Mouse (Mus musculus) heart, postnatal 10 days (tissue): ENCODE results near the gene Nlrc4. TPM values are rescaled to one million over a fixed set of nuclear protein-coding genes. Genes with fewer than 3 reads are reported as not detected.
"Not testable (repeated sequence)": the region's sequence is repeated elsewhere in the genome, so short reads cannot be mapped to it uniquely, and the experiment has no call there.

Source experiments
- DNase-seq, 2 experiments: peaks; one replicate each; pipeline ENCODE4 v3.0.0; 2021
- intact Hi-C: fragments of 180-260 bp; cut with DNase I; formaldehyde crosslinking; loops from one replicate; pipeline ENCODE4 v1.15.1; 2025
- total RNA-seq, 2 experiments: library from RNA; stranded (reverse); gene quantifications; 2 replicates each; pipeline ENCODE4 v1.2.3; 2021

Gene Nlrc4
- total RNA-seq = under 1 TPM; 0.30 to 0.31 TPM

DNA sequence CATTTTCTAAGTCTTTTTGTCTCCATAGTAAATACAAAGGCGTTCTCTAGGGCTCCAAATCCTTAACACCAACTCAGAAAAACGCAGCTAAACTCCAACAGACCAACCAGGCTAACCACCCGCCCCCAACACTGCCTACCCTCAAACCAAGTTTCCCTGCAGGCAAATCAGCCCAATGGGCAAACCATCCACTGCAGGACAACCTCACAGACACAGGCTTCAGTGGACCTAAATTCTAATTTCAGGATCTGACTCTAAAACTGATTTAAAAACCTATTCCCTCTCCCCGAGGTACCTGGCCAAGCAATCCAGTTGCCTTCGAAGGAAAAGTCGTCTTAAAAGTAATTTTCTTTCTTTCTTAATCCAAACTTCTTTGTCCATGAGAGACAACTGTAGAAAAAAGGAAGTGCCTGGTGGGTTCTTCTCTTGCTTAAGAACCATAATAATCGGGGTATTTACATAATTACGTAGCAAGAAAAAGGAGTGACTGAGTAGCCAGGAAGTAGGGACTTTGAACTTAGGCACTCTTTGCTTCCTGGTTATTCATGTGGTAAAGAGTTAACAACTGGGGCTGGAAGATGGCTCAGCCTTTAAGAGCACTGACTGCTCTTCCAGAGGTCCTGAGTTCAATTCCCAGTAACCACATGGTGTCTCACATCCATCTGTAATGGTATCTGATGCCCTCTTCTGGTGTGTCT is at the start of gene Nlrc4:
Gene Nlrc4 (minus strand): TSS at position 432 of the 698 bp plus-strand sequence.
- DNase-seq = no peak
- intact Hi-C loops = no loop called here

GRCm38 (mm10) chr17:74508600-74508999 is 49.7 kb upstream of the Nlrc4 start:
- DNase-seq = no peak
- intact Hi-C loops = no loop called here

- intact Hi-C loops = no loop called here
- no peak for DNase-seq
Observed at GRCm38 (mm10) chr17:74507934-74508333, 49.0 kb upstream of the Nlrc4 start.

- intact Hi-C loops = no loop called here
- DNase-seq = no peak
Observed at GRCm38 (mm10) chr17:74501085-74501484, 42.1 kb upstream of the Nlrc4 start.

DNA sequence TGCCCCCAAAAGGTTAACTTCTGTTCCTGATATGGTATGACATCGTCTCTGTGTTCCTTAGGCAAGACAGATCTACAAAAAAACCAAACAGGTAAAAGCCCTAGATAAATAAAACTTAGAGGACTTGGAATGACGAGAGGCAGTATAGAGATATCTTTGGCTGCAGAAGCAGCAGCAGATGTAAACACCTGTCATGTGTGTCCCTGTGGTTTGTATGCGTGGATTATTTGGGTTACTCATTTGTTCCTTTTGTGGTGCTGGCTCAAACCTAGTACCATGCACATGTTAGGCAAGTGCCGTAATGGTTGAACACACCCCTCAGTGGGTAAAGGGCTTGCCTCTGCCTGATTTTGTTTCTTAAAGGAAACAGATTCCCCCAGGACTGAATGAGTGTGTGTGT is 41.3 kb upstream of the Nlrc4 start:
- intact Hi-C loops = no loop called here
- no peak for DNase-seq

DNA sequence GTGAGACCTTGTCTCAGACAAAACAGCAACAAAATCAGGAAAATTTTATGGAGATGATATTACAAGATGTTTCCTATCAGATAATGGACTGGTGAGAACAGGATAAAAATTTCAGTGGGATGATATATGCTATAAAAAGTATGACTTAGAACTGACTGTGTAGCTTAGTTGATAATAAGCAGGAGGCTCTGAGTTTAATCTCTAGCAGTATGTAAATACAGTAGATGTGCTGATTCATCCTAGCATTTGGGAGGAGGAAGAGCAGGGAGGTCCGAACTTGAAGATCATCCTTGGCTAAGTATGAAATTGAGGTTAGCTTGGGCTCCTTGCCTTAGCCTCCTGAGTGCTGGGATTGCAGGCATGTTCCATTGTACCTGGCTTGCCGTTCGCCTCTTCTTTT is 32.6 kb upstream of the Nlrc4 start:
- intact Hi-C loops = no loop called here
- DNase-seq = no peak

DNA sequence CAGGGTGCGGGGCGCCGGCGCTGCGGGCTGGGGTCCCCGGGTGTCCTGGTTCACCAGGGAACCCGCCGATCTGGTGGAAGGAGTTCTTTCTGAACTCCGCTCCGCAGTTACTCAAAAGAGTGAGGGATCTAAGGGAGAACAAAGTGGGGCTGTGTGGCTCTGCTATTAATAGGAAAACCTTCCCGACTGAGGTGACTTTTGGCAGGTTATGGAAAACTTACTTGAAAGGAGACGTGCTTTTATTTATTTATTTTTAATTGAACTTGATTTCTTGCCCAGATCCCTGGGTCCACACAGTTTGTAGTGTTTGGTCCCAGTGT is 30.9 kb upstream of the Nlrc4 start:
- no peak for DNase-seq
- intact Hi-C loops = loop anchor here (2.0 kb wide), 1 partner anchor 39 kb away; the partner anchor contains the start of gene Birc6

GRCm38 (mm10) chr17:74489024-74489900 is 30.3 kb upstream of the Nlrc4 start, which contains the start of gene Yipf4:
Gene Yipf4 (plus strand): TSS chr17:74489493.
- intact Hi-C loops = loop anchor here (2.0 kb wide), 1 partner anchor 40 kb away; the partner anchor contains the start of gene Birc6
- DNase-seq = peak; percentile 98 to 99

GRCm38 (mm10) chr17:74480361-74481069 is 21.6 kb upstream of the Nlrc4 start:
- DNase-seq = no peak
- intact Hi-C loops = no loop called here

DNA sequence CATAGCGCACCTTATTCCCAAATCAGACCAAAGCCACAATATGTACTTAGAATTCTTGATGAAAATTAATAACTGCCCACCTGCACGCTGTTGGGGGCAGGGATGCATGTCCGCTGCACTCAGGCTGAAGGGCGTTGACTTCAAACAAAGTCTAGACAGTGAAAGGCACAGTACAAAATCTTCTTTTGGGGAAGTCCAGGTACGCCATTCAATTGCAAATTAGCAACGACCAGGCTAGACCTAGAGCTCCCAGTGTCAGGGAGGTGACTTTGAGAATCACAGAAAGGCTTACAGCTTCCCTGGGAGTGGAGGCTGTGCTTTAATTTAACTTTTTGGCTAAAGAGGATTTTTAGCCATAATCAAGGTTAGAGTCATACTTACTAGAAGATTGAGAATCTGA is 11.2 kb upstream of the Nlrc4 start:
- DNase-seq, intact Hi-C loops: not testable (repeated sequence)

DNA sequence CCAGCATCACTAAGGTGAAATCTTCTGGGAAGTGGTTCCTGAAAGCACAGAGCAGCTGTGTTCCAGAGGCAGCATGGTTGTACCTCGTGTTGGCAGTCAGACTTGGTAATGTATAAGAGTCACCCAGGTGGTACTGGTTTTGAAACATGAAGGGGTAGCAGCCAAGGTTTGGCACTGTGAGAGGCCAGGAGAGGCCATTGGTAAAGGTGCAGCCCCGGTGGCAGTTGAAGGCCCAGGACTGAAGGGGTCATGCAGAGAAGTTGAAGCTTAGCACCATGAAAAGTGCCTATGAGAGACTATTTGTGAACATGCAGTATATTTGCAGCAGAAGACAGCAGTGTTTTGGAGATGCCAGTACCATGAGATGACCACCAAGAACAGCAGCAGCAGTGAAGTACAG is 9.0 kb upstream of the Nlrc4 start:
- DNase-seq, intact Hi-C loops: not testable (repeated sequence)

- intact Hi-C loops = no loop called here
- no peak for DNase-seq
Observed at GRCm38 (mm10) chr17:74463510-74463909, 4.6 kb upstream of the Nlrc4 start.

DNA sequence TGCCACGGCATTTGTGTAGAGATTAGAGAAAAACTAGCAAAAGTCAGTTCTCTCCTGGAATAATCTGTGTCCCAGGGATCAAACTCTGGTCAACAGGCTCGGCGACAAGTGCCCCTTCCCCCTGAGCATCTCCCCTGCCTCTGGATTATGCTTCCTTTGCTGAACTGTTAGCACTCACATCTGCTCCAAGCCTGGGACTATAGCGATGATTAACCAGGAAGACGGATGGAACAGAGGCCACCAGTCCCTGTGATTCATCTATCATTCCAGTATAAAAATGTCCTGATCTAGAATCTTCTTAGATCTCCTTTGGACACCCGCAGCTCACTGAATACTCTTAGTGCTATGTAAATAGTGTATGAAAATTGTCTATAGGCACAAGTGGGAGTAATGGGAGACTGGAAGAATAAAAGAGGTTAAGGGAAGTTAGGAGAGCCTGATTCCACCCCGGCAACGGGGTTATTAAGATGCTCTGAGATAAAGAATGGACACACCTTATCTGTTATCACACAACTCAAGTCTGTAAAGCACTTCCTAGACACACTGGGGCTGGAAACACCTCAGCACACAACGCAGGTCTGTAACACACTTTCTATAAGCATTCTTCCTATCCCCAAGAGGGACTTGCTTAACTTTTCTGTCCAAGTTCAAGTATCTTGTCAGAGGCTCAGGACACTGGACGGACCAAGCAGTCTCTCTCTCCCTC is 817 bp downstream of the Nlrc4 start:
- intact Hi-C loops = no loop called here
- DNase-seq = no peak

GRCm38 (mm10) chr17:74456825-74457224 is 2.1 kb downstream of the Nlrc4 start:
- DNase-seq = no peak
- intact Hi-C loops = no loop called here

GRCm38 (mm10) chr17:74455426-74455825 is 3.5 kb downstream of the Nlrc4 start:
- DNase-seq = no peak
- intact Hi-C loops = no loop called here

GRCm38 (mm10) chr17:74454660-74455059 is 4.3 kb downstream of the Nlrc4 start:
- intact Hi-C loops = no loop called here
- no peak for DNase-seq

DNA sequence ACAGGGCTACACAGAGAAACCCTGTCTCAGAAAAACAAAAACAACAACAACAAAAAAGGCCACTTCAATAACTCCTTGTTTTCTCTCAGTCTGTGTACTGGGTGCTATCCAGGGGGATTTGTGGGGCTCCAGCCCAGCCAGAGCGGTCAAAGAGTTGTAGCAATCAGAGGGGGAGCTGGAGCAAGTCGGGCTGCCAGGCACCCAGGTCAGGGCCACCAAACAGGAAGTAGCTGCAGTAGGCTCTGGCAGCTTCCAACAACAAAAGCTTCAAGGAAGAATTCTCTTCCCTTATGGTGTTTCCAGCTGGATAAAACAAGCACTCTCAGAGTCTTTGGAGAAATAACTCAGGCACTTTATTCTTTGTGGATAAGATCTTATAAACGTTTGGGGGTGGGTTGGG is 5.0 kb downstream of the Nlrc4 start:
- intact Hi-C loops = no loop called here
- no peak for DNase-seq

- DNase-seq = no peak
- intact Hi-C loops = no loop called here
Observed at GRCm38 (mm10) chr17:74449776-74450175, 9.2 kb downstream of the Nlrc4 start.

GRCm38 (mm10) chr17:74440486-74440885 is 18.5 kb downstream of the Nlrc4 start:
- no peak for DNase-seq
- intact Hi-C loops = no loop called here

DNA sequence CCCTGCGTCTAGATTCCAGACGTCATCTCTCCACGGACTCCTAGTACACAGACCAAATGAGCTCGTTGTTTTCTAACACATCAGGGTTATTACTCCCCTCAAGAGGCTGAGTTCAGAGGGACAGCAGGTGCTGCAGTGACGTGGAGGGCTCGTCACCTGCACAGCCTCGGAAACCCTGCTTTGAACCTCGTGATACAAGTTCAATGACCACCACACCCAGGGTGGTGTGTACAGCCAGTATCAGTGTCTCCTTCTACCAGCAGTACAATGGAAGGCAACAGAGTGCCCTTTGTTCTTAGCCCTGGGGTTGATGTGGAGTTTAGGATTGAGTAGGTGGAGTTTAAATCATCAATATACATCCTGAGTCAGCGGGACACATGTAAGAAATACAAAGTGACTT is 21.2 kb downstream of the Nlrc4 start:
- DNase-seq = no peak
- intact Hi-C loops = no loop called here

GRCm38 (mm10) chr17:74432631-74433030 is 26.3 kb downstream of the Nlrc4 start:
- intact Hi-C loops = no loop called here
- DNase-seq = no peak
